Mouse (Mus musculus): ENCODE results near the gene Rrp8. TPM values are rescaled to one million over a fixed set of nuclear protein-coding genes. Genes with fewer than 3 reads are reported as not detected.
A peak's percentile ranks its signal among the peaks of the same experiment; 100 is the strongest.

Gene Rrp8
- polyA plus RNA-seq, 1 experiment from 2014 or later: 26.3 TPM

- Histone ChIP-seq H3K4me1 (replicated peaks; ENCODE audit: control insufficient read depth, insufficient read depth, low read length) (peaks cover 51% of the 10 kb centered on the region), H3K9me3 (ENCODE audit: control insufficient read depth, low read length) (no peaks in the 10 kb centered on the region), H3K4me2 (ENCODE audit: low read length) (no peak overlapping the region), H3K27me3 (replicated peaks; ENCODE audit: control insufficient read depth, insufficient read depth, low read length) (no peaks in the 10 kb centered on the region), H3K9ac (replicated peaks; ENCODE audit: low read depth, low read length) (no peak overlapping the region), H3K36me3 (ENCODE audit: control insufficient read depth, insufficient read depth) (peaks cover 32% of the 10 kb centered on the region), H3K4me3 (replicated peaks; ENCODE audit: low read length) (no peak overlapping the region), H3K27ac (ENCODE audit: low read length) (no peak overlapping the region)
- 31% methylated on average over 8 of the region's 8 CpGs for WGBS
- ATAC-seq: no peak
Measured at GRCm38 (mm10) chr7:105774661-105775060, 37.5 kb upstream of the Rrp8 start.

GRCm38 (mm10) chr7:105773041-105773440, 35.9 kb upstream of the Rrp8 start:
- H3K4me3 ChIP-seq (replicated peaks; ENCODE audit: low read length): no peak overlapping the region
- H3K36me3 ChIP-seq (ENCODE audit: control insufficient read depth, insufficient read depth): peaks cover 29% of the 10 kb centered on the region
- H3K4me1 ChIP-seq (replicated peaks; ENCODE audit: control insufficient read depth, insufficient read depth, low read length): peaks cover 44% of the 10 kb centered on the region
- no peak overlapping the region for H3K27ac ChIP-seq (ENCODE audit: low read length)
- 86% methylated on average over 5 of the region's 5 CpGs for WGBS
- H3K9me3 ChIP-seq (ENCODE audit: control insufficient read depth, low read length): no peaks in the 10 kb centered on the region
- no peak overlapping the region for H3K9ac ChIP-seq (replicated peaks; ENCODE audit: low read depth, low read length)
- no peak overlapping the region for H3K4me2 ChIP-seq (ENCODE audit: low read length)
- ATAC-seq: no peak
- no peaks in the 10 kb centered on the region for H3K27me3 ChIP-seq (replicated peaks; ENCODE audit: control insufficient read depth, insufficient read depth, low read length)

GRCm38 (mm10) chr7:105772331-105772730, 35.1 kb upstream of the Rrp8 start:
- H3K9me3 ChIP-seq (ENCODE audit: control insufficient read depth, low read length): no peaks in the 10 kb centered on the region
- WGBS: 97% methylated on average over 15 of the region's 15 CpGs
- no peak for ATAC-seq
- H3K4me2 ChIP-seq (ENCODE audit: low read length): no peak overlapping the region
- H3K9ac ChIP-seq (replicated peaks; ENCODE audit: low read depth, low read length): no peak overlapping the region
- no peak overlapping the region for H3K4me3 ChIP-seq (replicated peaks; ENCODE audit: low read length)
- H3K4me1 ChIP-seq (replicated peaks; ENCODE audit: control insufficient read depth, insufficient read depth, low read length): peaks cover 45% of the 10 kb centered on the region
- H3K36me3 ChIP-seq (ENCODE audit: control insufficient read depth, insufficient read depth): peaks cover 29% of the 10 kb centered on the region
- no peak overlapping the region for H3K27ac ChIP-seq (ENCODE audit: low read length)
- no peaks in the 10 kb centered on the region for H3K27me3 ChIP-seq (replicated peaks; ENCODE audit: control insufficient read depth, insufficient read depth, low read length)

GRCm38 (mm10) chr7:105769959-105770358, 32.8 kb upstream of the Rrp8 start:
- peaks cover 31% of the 10 kb centered on the region for H3K4me1 ChIP-seq (replicated peaks; ENCODE audit: control insufficient read depth, insufficient read depth, low read length)
- H3K4me3 ChIP-seq (replicated peaks; ENCODE audit: low read length): no peak overlapping the region
- peaks cover 43% of the 10 kb centered on the region for H3K36me3 ChIP-seq (ENCODE audit: control insufficient read depth, insufficient read depth)
- ATAC-seq: no peak
- no peak overlapping the region for H3K27ac ChIP-seq (ENCODE audit: low read length)
- H3K9ac ChIP-seq (replicated peaks; ENCODE audit: low read depth, low read length): no peak overlapping the region
- no peak overlapping the region for H3K4me2 ChIP-seq (ENCODE audit: low read length)
- H3K27me3 ChIP-seq (replicated peaks; ENCODE audit: control insufficient read depth, insufficient read depth, low read length): no peaks in the 10 kb centered on the region
- no peaks in the 10 kb centered on the region for H3K9me3 ChIP-seq (ENCODE audit: control insufficient read depth, low read length)
- WGBS: 90% methylated on average over 3 of the region's 3 CpGs

- Histone ChIP-seq H3K4me3 (replicated peaks; ENCODE audit: low read length) (no peak overlapping the region), H3K4me1 (replicated peaks; ENCODE audit: control insufficient read depth, insufficient read depth, low read length) (peaks cover 29% of the 10 kb centered on the region), H3K9ac (replicated peaks; ENCODE audit: low read depth, low read length) (no peak overlapping the region; the same call in 1 of the 2 replicates), H3K4me2 (ENCODE audit: low read length) (no peak overlapping the region), H3K27ac (ENCODE audit: low read length) (no peak overlapping the region), H3K36me3 (ENCODE audit: control insufficient read depth, insufficient read depth) (peaks cover 60% of the 10 kb centered on the region), H3K27me3 (replicated peaks; ENCODE audit: control insufficient read depth, insufficient read depth, low read length) (no peaks in the 10 kb centered on the region), H3K9me3 (ENCODE audit: control insufficient read depth, low read length) (no peaks in the 10 kb centered on the region)
- peak; percentile 13; the same call in 1 of the 2 replicates for ATAC-seq
- 28% methylated on average over 6 of the region's 6 CpGs for WGBS
Measured at GRCm38 (mm10) chr7:105767729-105768165, 30.6 kb upstream of the Rrp8 start.

GRCm38 (mm10) chr7:105764331-105764730, 27.1 kb upstream of the Rrp8 start:
- no peak overlapping the region for H3K4me2 ChIP-seq (ENCODE audit: low read length)
- WGBS: 86% methylated on average over 11 of the region's 11 CpGs
- no peak for ATAC-seq

GRCm38 (mm10) chr7:105762517-105763270, 25.5 kb upstream of the Rrp8 start:
- peak; percentile 19; the same call in 1 of the 2 replicates for ATAC-seq
- Histone ChIP-seq H3K4me1 (replicated peaks; ENCODE audit: control insufficient read depth, insufficient read depth, low read length) (peaks cover 6% of the 10 kb centered on the region), H3K9ac (replicated peaks; ENCODE audit: low read depth, low read length) (no peak overlapping the region), H3K9me3 (ENCODE audit: control insufficient read depth, low read length) (no peaks in the 10 kb centered on the region), H3K4me3 (replicated peaks; ENCODE audit: low read length) (no peak overlapping the region), H3K36me3 (ENCODE audit: control insufficient read depth, insufficient read depth) (peaks cover 71% of the 10 kb centered on the region), H3K4me2 (ENCODE audit: low read length) (no peak overlapping the region), H3K27me3 (replicated peaks; ENCODE audit: control insufficient read depth, insufficient read depth, low read length) (no peaks in the 10 kb centered on the region), H3K27ac (ENCODE audit: low read length) (no peak overlapping the region)
- 26% methylated on average over 55 of the region's 55 CpGs for WGBS

More at GRCm38 (mm10) chr7:105764331-105764730, 27.1 kb upstream of the Rrp8 start:
- Histone ChIP-seq H3K4me1 (replicated peaks; ENCODE audit: control insufficient read depth, insufficient read depth, low read length) (peaks cover 15% of the 10 kb centered on the region), H3K9me3 (ENCODE audit: control insufficient read depth, low read length) (no peaks in the 10 kb centered on the region), H3K27ac (ENCODE audit: low read length) (no peak overlapping the region), H3K4me3 (replicated peaks; ENCODE audit: low read length) (no peak overlapping the region), H3K27me3 (replicated peaks; ENCODE audit: control insufficient read depth, insufficient read depth, low read length) (no peaks in the 10 kb centered on the region), H3K36me3 (ENCODE audit: control insufficient read depth, insufficient read depth) (peaks cover 55% of the 10 kb centered on the region), H3K9ac (replicated peaks; ENCODE audit: low read depth, low read length) (no peak overlapping the region)

GRCm38 (mm10) chr7:105761813-105762484, 24.8 kb upstream of the Rrp8 start:
- H3K4me3 ChIP-seq (replicated peaks; ENCODE audit: low read length): no peak overlapping the region
- no peaks in the 10 kb centered on the region; the same call in 1 of the 2 replicates for H3K4me1 ChIP-seq (replicated peaks; ENCODE audit: control insufficient read depth, insufficient read depth, low read length)
- H3K9ac ChIP-seq (replicated peaks; ENCODE audit: low read depth, low read length): no peak overlapping the region
- H3K36me3 ChIP-seq (ENCODE audit: control insufficient read depth, insufficient read depth): peaks cover 78% of the 10 kb centered on the region
- whole genome bisulfite sequencing: 22% methylated on average over 51 of the region's 51 CpGs
- ATAC-seq: peak; percentile 10; the same call in 1 of the 2 replicates
- H3K9me3 ChIP-seq (ENCODE audit: control insufficient read depth, low read length): no peaks in the 10 kb centered on the region
- H3K4me2 ChIP-seq (ENCODE audit: low read length): no peak overlapping the region
- H3K27ac ChIP-seq (ENCODE audit: low read length): no peak overlapping the region
- H3K27me3 ChIP-seq (replicated peaks; ENCODE audit: control insufficient read depth, insufficient read depth, low read length): no peaks in the 10 kb centered on the region

GRCm38 (mm10) chr7:105753281-105753680, 16.1 kb upstream of the Rrp8 start:
- Histone ChIP-seq H3K27me3 (replicated peaks; ENCODE audit: control insufficient read depth, insufficient read depth, low read length) (no peaks in the 10 kb centered on the region), H3K4me1 (replicated peaks; ENCODE audit: control insufficient read depth, insufficient read depth, low read length) (peaks cover 10% of the 10 kb centered on the region), H3K4me3 (replicated peaks; ENCODE audit: low read length) (no peak overlapping the region), H3K4me2 (ENCODE audit: low read length) (no peak overlapping the region), H3K9ac (replicated peaks; ENCODE audit: low read depth, low read length) (no peak overlapping the region), H3K36me3 (ENCODE audit: control insufficient read depth, insufficient read depth) (peaks cover 53% of the 10 kb centered on the region), H3K9me3 (ENCODE audit: control insufficient read depth, low read length) (no peaks in the 10 kb centered on the region), H3K27ac (ENCODE audit: low read length) (no peak overlapping the region)
- no peak for ATAC-seq
- WGBS: 93% methylated on average over 10 of the region's 10 CpGs
